Mouse (Mus musculus): Measurements from ENCODE around the gene Agbl2.
A peak's percentile ranks its signal among the peaks of the same experiment; 100 is the strongest.

Agbl2 gene

DNA sequence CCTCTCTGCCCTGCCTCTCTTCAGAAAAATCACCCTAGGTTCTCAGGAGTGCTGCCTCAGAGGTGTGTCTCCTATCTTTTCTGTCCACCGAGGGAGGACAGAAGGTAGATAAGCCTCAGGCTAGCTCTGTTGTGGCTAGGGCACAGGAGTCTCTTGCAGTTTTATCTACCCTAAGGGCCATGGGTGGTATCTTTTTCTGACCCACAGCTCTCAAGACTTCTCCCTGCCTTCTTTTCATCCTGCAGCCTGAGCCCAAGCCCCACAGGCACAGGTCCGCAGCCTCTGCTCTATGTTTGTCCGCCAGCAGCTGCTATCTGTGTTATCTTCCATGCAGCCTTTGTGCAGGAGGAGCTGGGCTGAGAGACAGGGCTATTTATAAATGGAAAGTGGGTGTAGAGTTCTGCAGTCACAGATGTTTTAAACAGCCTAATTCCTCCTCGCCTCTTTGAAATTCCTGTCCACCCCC lies 87.6 kb downstream of the Agbl2 start:
- DNase-seq (ENCODE audit: low spot score in 2 of 2), result peak; percentile 66 to 76

GRCm38 (mm10) chr2:90871180-90871961 lies 88.8 kb downstream of the Agbl2 start:
- DNase-seq (ENCODE audit: low spot score in 2 of 2), result peak; percentile 54 to 70

- no peak for DNase-seq (ENCODE audit: low spot score in 2 of 2)
These were observed 91.5 kb downstream of the Agbl2 start for GRCm38 (mm10) chr2:90874025-90874424.

- DNase-seq (ENCODE audit: low spot score in 2 of 2), result peak in 1 of 2 experiments; percentile 38
These were observed 92.7 kb downstream of the Agbl2 start for GRCm38 (mm10) chr2:90875239-90875638.

DNA sequence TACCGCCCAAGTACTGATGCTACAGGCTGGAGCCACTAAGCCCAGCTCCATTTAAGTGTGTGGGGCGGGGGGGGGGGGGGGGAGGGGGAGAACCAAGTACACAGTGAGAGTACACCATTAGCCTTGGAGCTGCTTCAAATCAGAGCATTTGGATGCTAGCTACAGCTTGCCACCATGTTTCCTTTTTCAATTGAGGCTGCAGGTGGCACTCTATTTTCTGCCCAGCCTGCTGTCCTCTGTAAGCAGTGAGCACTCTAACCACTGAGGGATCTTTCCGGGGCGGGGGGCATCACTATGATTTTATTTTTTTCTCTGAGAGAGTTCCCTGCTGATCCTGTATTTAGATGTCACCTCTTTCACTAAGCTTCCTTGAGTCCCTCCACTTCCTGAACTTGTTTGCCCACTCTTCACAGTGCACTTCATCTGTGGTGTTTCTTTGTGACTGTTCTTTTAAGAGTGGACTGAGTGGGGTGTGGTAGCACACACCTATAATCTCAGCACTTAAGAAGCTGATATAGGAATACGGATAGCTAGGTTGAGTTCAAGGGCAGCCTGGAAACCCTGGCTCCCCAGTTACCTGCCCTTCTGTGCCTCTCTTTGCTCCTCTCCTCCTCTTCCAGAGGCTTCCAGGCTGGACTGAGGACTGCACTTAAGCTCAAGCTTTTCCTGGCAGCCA lies 95.2 kb downstream of the Agbl2 start:
- DNase-seq (ENCODE audit: low spot score in 2 of 2), result peak in 1 of 2 experiments; percentile 63

- DNase-seq (ENCODE audit: low spot score in 2 of 2), result no peak
These were observed 96.9 kb downstream of the Agbl2 start for GRCm38 (mm10) chr2:90879419-90879818.

- DNase-seq (ENCODE audit: low spot score in 2 of 2), result no peak
These were observed 97.7 kb downstream of the Agbl2 start for GRCm38 (mm10) chr2:90880144-90880785.

DNA sequence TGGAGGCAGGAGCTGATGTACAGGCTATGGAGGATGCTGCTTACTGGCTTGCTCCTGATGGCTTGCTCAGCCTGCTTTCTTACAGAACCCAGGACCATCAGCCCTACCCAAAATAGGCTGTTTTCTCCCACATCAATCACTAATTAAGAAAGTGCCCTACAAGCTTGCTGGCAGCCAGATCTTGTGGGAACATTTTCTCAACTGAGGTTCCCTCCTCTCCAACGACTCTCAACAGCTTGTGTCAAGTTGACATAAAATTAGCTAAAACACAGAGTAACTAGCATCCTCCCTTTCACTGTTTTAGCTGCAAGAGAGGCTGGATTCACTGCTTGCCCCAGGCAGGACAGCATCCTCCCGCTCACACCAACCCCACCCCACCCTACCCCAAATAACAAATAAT lies 99.3 kb downstream of the Agbl2 start:
- DNase-seq (ENCODE audit: low spot score in 2 of 2), result no peak
